Mouse (Mus musculus): ENCODE data around the gene Nfatc3. TPM values are rescaled to one million over a fixed set of nuclear protein-coding genes. Genes with fewer than 3 reads are reported as not detected.
A peak's percentile ranks its signal among the peaks of the same experiment; 100 is the strongest.

The Nfatc3 gene
- total and polyA plus RNA-seq, 3 experiments: 15.0 to 189 (median 31.0) TPM

DNA sequence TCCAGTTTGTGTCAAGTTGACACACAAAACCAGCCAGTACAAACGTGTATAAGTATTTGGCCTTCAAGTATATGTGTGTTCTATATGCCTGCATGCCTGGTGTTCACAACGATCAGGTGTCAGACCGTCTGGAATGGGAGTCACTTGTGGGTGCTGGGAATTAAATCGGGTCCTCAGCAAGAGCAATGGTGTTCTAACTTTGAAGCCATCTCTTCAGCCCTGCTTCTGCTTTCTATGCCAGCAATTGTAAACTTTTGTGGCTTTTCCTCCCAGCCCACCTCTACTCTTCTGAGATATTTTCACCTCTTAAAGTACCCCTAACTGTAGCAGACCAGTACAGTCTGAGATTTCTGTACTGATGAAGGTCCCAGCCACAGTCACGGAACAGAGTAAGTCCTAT is 81.6 kb downstream of the Nfatc3 start:
- Histone ChIP-seq H3K9me3 (replicated peaks) (no peaks in the 10 kb centered on the region; the same call in 1 of the 2 replicates), H3K27me3 (ENCODE audit: insufficient read depth, low read length) (peaks cover 72% of the 10 kb centered on the region), H3K4me3 (ENCODE audit: low read depth, low read length) (no peak overlapping the region), H3K4me1 (ENCODE audit: insufficient read depth, low read depth, low read length) (peaks cover 42% of the 10 kb centered on the region), H3K36me3 (replicated peaks) (no peaks in the 10 kb centered on the region)
- no peak for TF ChIP-seq TAL1 (conservative IDR thresholded peaks at IDR 0.05; ENCODE audit: low read depth, low read length)
- TF ChIP-seq GATA2 (IDR thresholded peaks at IDR 0.05; ENCODE audit: borderline replicate concordance, low read depth, low read length): no peak
- TF ChIP-seq CTCF (IDR thresholded peaks at IDR 0.05; ENCODE audit: low read depth, low read length): no peak
- no peak for TF ChIP-seq GATA1 (IDR thresholded peaks at IDR 0.05; ENCODE audit: borderline replicate concordance, low read length)
- TF ChIP-seq POLR2AphosphoS5 (IDR thresholded peaks at IDR 0.05; ENCODE audit: insufficient replicate concordance, low read depth, low read length): no peak
- ATAC-seq (ENCODE audit: extremely low read depth, insufficient number of reproducible peaks, low FRiP score, poor library complexity, severe bottlenecking) (no peak), DNase-seq (ENCODE audit: low spot score) (no peak)

- ATAC-seq (ENCODE audit: extremely low read depth, insufficient number of reproducible peaks, low FRiP score, poor library complexity, severe bottlenecking) (peak; percentile 68), DNase-seq (ENCODE audit: low spot score) (peak; percentile 68)
- Histone ChIP-seq H3K27me3 (ENCODE audit: insufficient read depth, low read length) (peaks cover 71% of the 10 kb centered on the region), H3K4me1 (ENCODE audit: insufficient read depth, low read depth, low read length) (peaks cover 44% of the 10 kb centered on the region), H3K4me3 (ENCODE audit: low read depth, low read length) (no peak overlapping the region), H3K36me3 (replicated peaks) (no peaks in the 10 kb centered on the region), H3K9me3 (replicated peaks) (no peaks in the 10 kb centered on the region; the same call in 1 of the 2 replicates)
- TF ChIP-seq GATA2 (IDR thresholded peaks at IDR 0.05; ENCODE audit: borderline replicate concordance, low read depth, low read length) (no peak), TAL1 (conservative IDR thresholded peaks at IDR 0.05; ENCODE audit: low read depth, low read length) (no peak), CTCF (IDR thresholded peaks at IDR 0.05; ENCODE audit: low read depth, low read length) (peak; percentile 82), GATA1 (IDR thresholded peaks at IDR 0.05; ENCODE audit: borderline replicate concordance, low read length) (no peak), POLR2AphosphoS5 (IDR thresholded peaks at IDR 0.05; ENCODE audit: insufficient replicate concordance, low read depth, low read length) (no peak)
Measured at GRCm38 (mm10) chr8:106140769-106141168, 82.1 kb downstream of the Nfatc3 start.

DNA sequence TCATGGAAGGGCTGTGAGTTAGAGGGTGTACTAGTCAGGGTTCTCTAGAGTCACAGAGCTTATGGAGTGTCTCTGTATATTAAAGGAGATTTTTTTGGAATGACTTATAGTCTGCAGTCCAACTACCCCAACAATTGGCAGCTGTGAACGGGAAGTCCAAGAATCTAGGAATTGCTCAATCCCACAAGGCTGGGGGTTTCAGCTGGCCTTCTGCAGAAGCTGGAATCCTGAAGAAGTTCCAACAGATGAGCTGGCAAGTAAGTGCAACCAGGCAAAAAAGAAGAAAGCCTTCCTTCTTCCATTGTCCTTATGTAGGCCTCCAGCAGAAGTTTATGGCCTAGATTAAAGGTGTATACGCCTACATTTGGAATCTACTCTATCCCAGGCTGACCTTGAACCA is 86.7 kb downstream of the Nfatc3 start:
- ATAC-seq (ENCODE audit: extremely low read depth, insufficient number of reproducible peaks, low FRiP score, poor library complexity, severe bottlenecking): no peak
- peaks cover 40% of the 10 kb centered on the region for H3K4me1 ChIP-seq (ENCODE audit: insufficient read depth, low read depth, low read length)
- H3K36me3 ChIP-seq (replicated peaks): no peaks in the 10 kb centered on the region
- TF ChIP-seq GATA1 (IDR thresholded peaks at IDR 0.05; ENCODE audit: borderline replicate concordance, low read length): no peak
- no peak for TF ChIP-seq TAL1 (conservative IDR thresholded peaks at IDR 0.05; ENCODE audit: low read depth, low read length)
- TF ChIP-seq CTCF (IDR thresholded peaks at IDR 0.05; ENCODE audit: low read depth, low read length): no peak
- TF ChIP-seq GATA2 (IDR thresholded peaks at IDR 0.05; ENCODE audit: borderline replicate concordance, low read depth, low read length): no peak
- no peak for TF ChIP-seq POLR2AphosphoS5 (IDR thresholded peaks at IDR 0.05; ENCODE audit: insufficient replicate concordance, low read depth, low read length)
- H3K4me3 ChIP-seq (ENCODE audit: low read depth, low read length): no peak overlapping the region
- no peak for DNase-seq (ENCODE audit: low spot score)
- no peaks in the 10 kb centered on the region for H3K9me3 ChIP-seq (replicated peaks)
- peaks cover 60% of the 10 kb centered on the region for H3K27me3 ChIP-seq (ENCODE audit: insufficient read depth, low read length)

- no peak for ATAC-seq (ENCODE audit: extremely low read depth, insufficient number of reproducible peaks, low FRiP score, poor library complexity, severe bottlenecking)
- Histone ChIP-seq H3K36me3 (replicated peaks) (no peaks in the 10 kb centered on the region), H3K4me1 (ENCODE audit: insufficient read depth, low read depth, low read length) (peaks cover 44% of the 10 kb centered on the region), H3K27me3 (ENCODE audit: insufficient read depth, low read length) (peaks cover 65% of the 10 kb centered on the region), H3K9me3 (replicated peaks) (no peaks in the 10 kb centered on the region), H3K4me3 (ENCODE audit: low read depth, low read length) (no peak overlapping the region)
- no peak for TF ChIP-seq GATA2 (IDR thresholded peaks at IDR 0.05; ENCODE audit: borderline replicate concordance, low read depth, low read length)
- no peak for DNase-seq (ENCODE audit: low spot score)
Measured at GRCm38 (mm10) chr8:106146014-106146413, 87.4 kb downstream of the Nfatc3 start.

- no peak for TF ChIP-seq TAL1 (conservative IDR thresholded peaks at IDR 0.05; ENCODE audit: low read depth, low read length)
- no peak for ATAC-seq (ENCODE audit: extremely low read depth, insufficient number of reproducible peaks, low FRiP score, poor library complexity, severe bottlenecking)
- no peak overlapping the region for H3K4me3 ChIP-seq (ENCODE audit: low read depth, low read length)
- H3K36me3 ChIP-seq (replicated peaks): no peaks in the 10 kb centered on the region
- H3K9me3 ChIP-seq (replicated peaks): no peaks in the 10 kb centered on the region
- peaks cover 83% of the 10 kb centered on the region for H3K27me3 ChIP-seq (ENCODE audit: insufficient read depth, low read length)
- peaks cover 45% of the 10 kb centered on the region for H3K4me1 ChIP-seq (ENCODE audit: insufficient read depth, low read depth, low read length)
- DNase-seq (ENCODE audit: low spot score): no peak
Measured at GRCm38 (mm10) chr8:106147868-106148565, 89.4 kb downstream of the Nfatc3 start.

- H3K36me3 ChIP-seq (replicated peaks): no peaks in the 10 kb centered on the region
- ATAC-seq (ENCODE audit: extremely low read depth, insufficient number of reproducible peaks, low FRiP score, poor library complexity, severe bottlenecking) (no peak), DNase-seq (ENCODE audit: low spot score) (no peak)
- TF ChIP-seq GATA1 (IDR thresholded peaks at IDR 0.05; ENCODE audit: borderline replicate concordance, low read length): no peak
- H3K9me3 ChIP-seq (replicated peaks): no peaks in the 10 kb centered on the region
- peaks cover 87% of the 10 kb centered on the region for H3K27me3 ChIP-seq (ENCODE audit: insufficient read depth, low read length)
- H3K4me3 ChIP-seq (ENCODE audit: low read depth, low read length): no peak overlapping the region
- H3K4me1 ChIP-seq (ENCODE audit: insufficient read depth, low read depth, low read length): peaks cover 51% of the 10 kb centered on the region
Measured at GRCm38 (mm10) chr8:106149025-106149424, 90.4 kb downstream of the Nfatc3 start.

All from G1E (cell line).